Mouse (Mus musculus) stomach, postnatal 0 days (tissue): ENCODE results near the gene Arhgef3.

ENCODE experiments used
- CTCF ChIP-seq: IDR thresholded peaks from 2 replicates; pipeline ENCODE4 v1.5.1; 2016; ENCODE audit warnings: antibody characterized with exemption, low read depth, mild to moderate bottlenecking, moderate library complexity
- EP300 ChIP-seq: optimal IDR thresholded peaks from 2 replicates; pipeline ENCODE3; 2016; ENCODE audit warnings: antibody characterized with exemption

GRCm38 (mm10) chr14:27336208-27337114, 221.8 kb downstream of the Arhgef3 start:
- TF ChIP-seq CTCF (no peak; the same call in 1 of the 2 replicates), EP300 (no peak)
